Mouse (Mus musculus): ENCODE measurements at regions not wholly inside any gene's neighbourhood (a gene's known extent, or its start where the extent isn't known, plus 50 kb on each side); places are given as distances from the start of the nearest gene placed in this dataset.

- TF ChIP-seq POLR2A (IDR thresholded peaks at IDR 0.05; ENCODE audit: borderline replicate concordance, extremely low read depth, insufficient read depth, insufficient read length, poor library complexity, severe bottlenecking) (no peak), CTCF (IDR thresholded peaks at IDR 0.05; ENCODE audit: borderline replicate concordance, extremely low read depth, insufficient read depth, insufficient read length) (no peak)
Measured at GRCm38 (mm10) chr1:83870853-83871567, 463.0 kb upstream of the Sphkap start.

All from brain, embryonic 14.5 days (tissue).